Mouse (Mus musculus): ENCODE measurements around the gene Gpr12.

- TF ChIP-seq CTCF (IDR thresholded peaks at IDR 0.05; ENCODE audit: low read depth, low read length) = no peak
- TF ChIP-seq POLR2A (IDR thresholded peaks at IDR 0.05; ENCODE audit: extremely low read depth, insufficient read depth, low read length) = no peak
Measured at GRCm38 (mm10) chr5:146611009-146611408, 26.0 kb upstream of the Gpr12 start.
